Mouse (Mus musculus): ENCODE results near the gene Faf1. TPM values are rescaled to one million over a fixed set of nuclear protein-coding genes. Genes with fewer than 3 reads are reported as not detected.

Faf1 gene
- polyA plus RNA-seq, 1 experiment = 58.8 TPM

DNA sequence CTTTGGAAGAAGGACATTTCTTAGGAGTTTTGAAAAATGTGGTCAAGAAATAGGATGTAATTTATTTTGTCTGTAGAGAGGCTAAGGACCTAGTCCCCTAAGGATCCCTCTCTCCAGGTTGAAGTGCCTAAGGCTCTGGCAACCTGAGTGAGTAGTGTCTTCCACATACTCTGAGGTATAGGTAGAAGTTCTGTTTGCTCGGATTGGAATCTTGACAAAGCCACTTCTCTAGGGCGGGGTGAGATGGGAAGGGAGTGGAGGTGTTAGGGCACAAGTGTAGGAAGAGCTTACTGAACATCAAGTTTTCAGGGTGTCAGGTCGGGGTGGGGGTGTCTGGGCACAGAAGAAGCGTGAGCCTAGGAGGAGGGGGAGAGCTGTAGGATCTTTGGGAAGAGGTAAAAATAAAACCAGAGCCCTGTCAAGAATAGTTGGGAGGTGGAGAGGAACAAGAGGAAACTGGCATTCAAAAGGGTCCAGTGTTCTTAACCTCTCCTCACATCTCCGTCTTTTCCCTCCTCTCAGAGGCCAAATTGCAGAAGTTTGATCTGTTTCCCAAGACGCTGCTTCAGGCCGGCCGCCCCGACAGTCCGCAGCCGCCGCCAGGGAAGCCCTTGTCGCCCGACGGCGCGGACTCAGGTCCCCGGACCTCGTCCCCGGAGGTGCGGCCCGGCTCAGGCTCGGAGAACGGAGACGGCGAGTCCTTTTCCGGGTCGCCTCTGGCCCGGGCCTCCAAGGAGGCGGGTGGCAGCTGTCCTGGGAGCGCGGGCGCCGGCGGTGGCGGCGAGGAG, 304.9 kb downstream of the Faf1 start:
- no peak overlapping the region for H3K4me3 ChIP-seq (ENCODE audit: insufficient read depth, low read length)
- H3K27ac ChIP-seq (ENCODE audit: insufficient read depth, low read length) = no peak overlapping the region
- H3K4me1 ChIP-seq (ENCODE audit: control insufficient read depth, insufficient read depth, low read length) = no peaks in the 10 kb centered on the region
- no peak for TF ChIP-seq CTCF (IDR thresholded peaks at IDR 0.05; ENCODE audit: borderline replicate concordance, insufficient read depth, low read length)
- no peak for TF ChIP-seq POLR2A (IDR thresholded peaks at IDR 0.05; ENCODE audit: low read depth, low read length)

DNA sequence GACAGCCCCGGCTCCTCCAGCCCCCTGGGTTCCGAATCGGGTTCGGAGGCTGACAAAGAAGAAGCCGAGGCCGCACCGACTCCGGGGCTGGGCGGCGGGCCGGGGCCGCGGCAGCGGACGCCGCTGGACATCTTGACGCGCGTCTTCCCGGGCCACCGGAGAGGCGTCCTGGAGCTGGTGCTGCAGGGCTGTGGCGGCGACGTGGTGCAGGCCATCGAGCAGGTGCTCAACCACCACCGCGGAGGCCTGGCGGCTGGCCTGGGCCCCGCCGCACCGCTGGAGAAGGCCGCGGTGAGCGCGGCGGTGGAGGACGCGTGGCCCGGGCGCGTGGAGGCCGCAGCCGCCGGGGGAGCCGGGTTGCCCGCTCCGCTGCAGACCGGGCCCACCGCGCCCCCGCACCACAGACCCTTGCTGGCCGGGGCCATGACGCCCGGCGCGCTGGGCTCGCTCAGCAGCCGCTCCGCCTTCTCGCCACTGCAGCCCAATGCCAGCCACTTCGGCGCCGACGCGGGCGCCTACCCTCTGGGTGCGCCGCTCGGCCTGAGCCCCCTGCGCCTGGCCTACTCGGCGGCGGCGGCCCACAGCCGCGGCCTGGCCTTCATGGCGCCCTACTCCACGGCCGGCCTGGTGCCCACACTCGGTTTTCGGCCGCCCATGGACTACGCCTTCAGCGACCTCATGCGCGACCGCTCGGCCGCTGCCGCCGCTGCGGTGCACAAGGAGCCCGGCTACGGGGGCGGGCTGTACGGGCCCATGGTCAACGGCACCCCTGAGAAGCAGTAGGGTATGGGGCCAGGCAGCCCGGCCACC, 305.7 kb downstream of the Faf1 start:
- Histone ChIP-seq H3K27ac (ENCODE audit: insufficient read depth, low read length) (no peak overlapping the region), H3K4me1 (ENCODE audit: control insufficient read depth, insufficient read depth, low read length) (no peaks in the 10 kb centered on the region), H3K4me3 (ENCODE audit: insufficient read depth, low read length) (no peak overlapping the region)
- no peak for TF ChIP-seq CTCF (IDR thresholded peaks at IDR 0.05; ENCODE audit: borderline replicate concordance, insufficient read depth, low read length)
- TF ChIP-seq POLR2A (IDR thresholded peaks at IDR 0.05; ENCODE audit: low read depth, low read length) = no peak

DNA sequence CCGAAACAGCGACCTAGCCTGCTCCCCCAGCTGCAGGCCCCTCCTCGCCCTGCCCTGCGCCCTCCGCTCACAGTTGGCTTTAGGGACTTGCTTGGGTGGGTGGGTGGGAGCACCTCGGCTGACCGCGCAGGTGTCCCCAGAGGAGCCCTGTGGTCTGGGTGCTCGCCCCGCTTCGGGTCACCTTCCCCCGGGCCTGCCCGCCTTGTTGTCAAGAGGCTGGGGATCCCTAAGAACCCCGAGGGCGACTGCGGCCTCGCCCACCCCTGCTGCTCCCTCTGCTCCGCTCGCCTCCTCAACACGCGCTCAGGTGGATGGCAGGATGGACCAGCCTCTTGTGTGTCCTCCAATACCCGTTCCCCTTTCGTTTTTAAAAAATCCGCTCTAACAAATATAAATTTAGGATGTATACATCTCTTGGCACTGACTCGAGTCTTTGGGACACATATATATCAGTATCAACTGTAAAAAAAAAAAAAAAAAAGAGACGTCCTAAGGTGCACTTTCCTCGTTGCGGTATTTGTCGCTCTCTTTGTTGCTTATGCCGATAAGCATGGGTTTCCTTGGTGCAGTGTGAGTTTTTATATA, 306.4 kb downstream of the Faf1 start:
- H3K27ac ChIP-seq (ENCODE audit: insufficient read depth, low read length) = no peak overlapping the region
- H3K4me1 ChIP-seq (ENCODE audit: control insufficient read depth, insufficient read depth, low read length) = no peaks in the 10 kb centered on the region
- TF ChIP-seq CTCF (IDR thresholded peaks at IDR 0.05; ENCODE audit: borderline replicate concordance, insufficient read depth, low read length) = no peak
- TF ChIP-seq POLR2A (IDR thresholded peaks at IDR 0.05; ENCODE audit: low read depth, low read length) = no peak
- H3K4me3 ChIP-seq (ENCODE audit: insufficient read depth, low read length) = no peak overlapping the region

DNA sequence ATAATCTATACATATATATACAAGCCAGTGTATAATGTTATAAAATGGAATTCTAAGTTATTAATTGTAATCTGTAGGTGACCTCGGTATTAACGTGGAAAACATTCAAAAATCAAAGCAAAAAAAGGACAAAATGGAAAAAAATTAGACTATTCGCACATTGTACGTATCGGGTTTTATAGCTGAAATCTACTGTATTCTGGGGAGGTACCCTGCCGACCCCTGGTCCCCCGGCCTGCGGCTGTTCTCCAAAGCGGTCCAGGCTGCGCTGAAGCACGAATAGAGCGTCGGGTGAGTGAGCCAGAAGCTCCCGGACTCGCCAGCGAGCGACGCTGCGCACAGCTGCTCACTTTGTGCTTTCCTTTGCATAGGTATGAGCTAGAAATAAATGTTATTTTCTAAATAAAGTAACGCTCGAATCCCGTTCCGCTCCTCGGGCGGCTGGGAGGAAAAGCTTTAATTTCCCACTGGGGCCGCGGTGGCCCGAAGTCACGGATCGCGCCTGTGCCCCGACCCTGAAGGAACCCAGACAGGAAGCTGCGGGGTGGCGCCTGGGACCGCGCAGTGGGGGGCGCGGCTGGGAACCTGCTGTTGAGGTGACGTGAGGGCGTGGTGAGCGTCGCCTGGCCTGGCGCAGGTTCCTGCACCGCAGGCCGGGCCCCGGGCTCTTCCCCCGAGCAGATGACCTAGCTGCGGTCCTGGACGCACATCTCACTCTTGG, 307.1 kb downstream of the Faf1 start:
- H3K4me1 ChIP-seq (ENCODE audit: control insufficient read depth, insufficient read depth, low read length) = no peaks in the 10 kb centered on the region
- no peak overlapping the region for H3K4me3 ChIP-seq (ENCODE audit: insufficient read depth, low read length)
- no peak for TF ChIP-seq POLR2A (IDR thresholded peaks at IDR 0.05; ENCODE audit: low read depth, low read length)
- TF ChIP-seq CTCF (IDR thresholded peaks at IDR 0.05; ENCODE audit: borderline replicate concordance, insufficient read depth, low read length) = no peak
- H3K27ac ChIP-seq (ENCODE audit: insufficient read depth, low read length) = no peak overlapping the region

DNA sequence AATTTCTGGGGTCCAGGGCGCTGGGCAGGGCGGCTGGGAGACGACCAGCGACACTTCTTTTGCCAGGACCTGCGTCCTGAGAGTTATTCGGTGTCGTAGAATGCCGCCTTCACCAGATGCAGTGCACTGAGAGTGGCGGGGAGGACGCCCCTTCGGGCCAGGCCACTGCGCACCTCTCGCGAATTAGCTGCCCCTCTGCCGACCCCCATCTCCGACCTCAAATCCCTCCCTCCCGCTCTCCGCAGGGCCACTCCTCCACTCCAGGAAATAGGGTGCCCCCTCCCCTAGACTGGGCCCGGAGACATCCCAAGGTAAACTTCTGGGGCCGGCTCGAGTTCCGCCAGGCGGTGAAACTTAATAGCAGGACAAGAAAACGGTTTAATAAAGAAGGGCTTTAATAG, 307.6 kb downstream of the Faf1 start:
- Histone ChIP-seq H3K4me1 (ENCODE audit: control insufficient read depth, insufficient read depth, low read length) (no peaks in the 10 kb centered on the region), H3K4me3 (ENCODE audit: insufficient read depth, low read length) (no peak overlapping the region), H3K27ac (ENCODE audit: insufficient read depth, low read length) (no peak overlapping the region)
- TF ChIP-seq POLR2A (IDR thresholded peaks at IDR 0.05; ENCODE audit: low read depth, low read length) = no peak
- TF ChIP-seq CTCF (IDR thresholded peaks at IDR 0.05; ENCODE audit: borderline replicate concordance, insufficient read depth, low read length) = no peak

DNA sequence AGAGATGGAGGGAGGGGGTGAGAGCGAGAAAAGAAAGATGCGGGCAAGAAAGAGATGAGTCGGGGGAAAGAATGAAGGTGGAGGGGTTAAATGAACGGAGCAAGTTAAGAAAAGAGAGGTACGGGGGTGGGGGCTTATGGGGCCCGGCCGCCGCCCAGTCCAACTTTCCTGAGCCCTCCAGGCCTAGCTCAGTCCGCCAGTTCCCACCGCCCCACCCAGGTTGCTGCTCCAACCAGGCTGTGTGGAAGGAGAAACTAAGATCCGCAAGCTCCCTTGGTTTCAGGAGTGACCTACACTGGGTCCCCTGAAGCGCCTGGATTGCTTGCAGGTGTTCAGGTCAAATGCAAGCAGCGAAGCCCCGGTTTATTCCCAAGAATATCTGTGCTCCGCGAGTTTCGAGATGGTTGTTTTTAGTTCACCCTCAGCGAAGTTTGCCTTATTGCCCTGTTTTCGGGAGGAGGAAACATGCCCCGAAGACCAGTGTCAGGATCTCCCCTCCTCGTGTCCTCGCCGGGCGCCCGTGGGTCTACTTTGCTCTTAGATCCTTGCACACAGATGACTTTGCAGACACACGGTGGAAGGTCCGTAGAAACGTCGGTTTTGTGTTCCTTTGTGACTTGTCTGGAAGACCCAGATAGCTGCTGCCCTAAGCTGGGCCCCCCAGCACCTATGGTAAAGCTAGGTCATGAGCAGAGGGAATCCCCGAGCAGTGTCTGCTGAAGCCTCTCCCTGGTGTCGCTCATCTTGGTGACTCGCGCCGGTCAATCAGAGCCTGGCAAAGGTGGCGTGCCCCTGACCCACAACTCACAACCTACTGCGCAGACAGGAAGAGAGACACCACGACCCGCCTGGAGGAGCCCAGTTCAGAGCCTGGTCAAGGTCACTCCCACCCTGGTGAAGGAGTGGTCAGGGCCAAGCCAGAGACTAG, 308.4 kb downstream of the Faf1 start:
- no peak overlapping the region for H3K27ac ChIP-seq (ENCODE audit: insufficient read depth, low read length)
- H3K4me1 ChIP-seq (ENCODE audit: control insufficient read depth, insufficient read depth, low read length) = no peaks in the 10 kb centered on the region
- no peak overlapping the region for H3K4me3 ChIP-seq (ENCODE audit: insufficient read depth, low read length)
- TF ChIP-seq POLR2A (IDR thresholded peaks at IDR 0.05; ENCODE audit: low read depth, low read length) (no peak), CTCF (IDR thresholded peaks at IDR 0.05; ENCODE audit: borderline replicate concordance, insufficient read depth, low read length) (no peak)

DNA sequence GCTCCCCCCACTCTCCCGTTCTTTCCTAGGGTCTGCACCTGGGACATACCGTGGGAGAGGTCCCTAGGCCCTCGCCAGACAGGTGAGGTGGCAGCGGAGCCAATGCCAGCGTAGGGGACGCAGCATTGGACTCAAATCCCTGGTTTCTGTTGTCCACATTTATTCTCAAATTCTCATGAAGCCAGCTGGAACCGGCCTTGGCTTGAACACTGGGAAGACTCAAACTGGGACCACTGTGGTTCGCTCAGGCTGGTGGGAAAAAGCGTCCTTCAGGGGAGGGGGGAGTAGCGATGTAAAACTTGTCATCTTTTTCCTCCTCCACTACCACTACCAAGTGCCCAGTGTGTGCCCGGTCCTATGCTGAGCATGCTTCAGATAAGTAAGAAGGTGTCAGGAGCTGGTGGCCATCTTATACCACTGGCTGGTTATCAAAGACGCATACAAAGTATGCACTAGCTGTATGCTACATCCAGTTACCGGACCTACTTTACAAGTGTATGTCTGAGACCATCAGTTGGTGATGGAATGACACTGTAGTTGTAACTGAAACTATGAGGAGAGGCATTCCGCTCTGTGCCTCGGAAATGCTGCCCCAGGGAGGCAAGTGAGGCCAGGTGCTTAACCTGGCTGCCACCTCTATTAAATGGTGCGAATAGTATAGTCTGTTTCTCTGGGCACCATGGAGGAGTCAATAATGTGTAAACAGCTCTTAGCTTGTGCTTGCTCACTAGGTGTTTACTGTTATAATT, 309.2 kb downstream of the Faf1 start:
- no peak overlapping the region for H3K27ac ChIP-seq (ENCODE audit: insufficient read depth, low read length)
- no peak overlapping the region for H3K4me3 ChIP-seq (ENCODE audit: insufficient read depth, low read length)
- TF ChIP-seq CTCF (IDR thresholded peaks at IDR 0.05; ENCODE audit: borderline replicate concordance, insufficient read depth, low read length) (no peak), POLR2A (IDR thresholded peaks at IDR 0.05; ENCODE audit: low read depth, low read length) (no peak)
- H3K4me1 ChIP-seq (ENCODE audit: control insufficient read depth, insufficient read depth, low read length) = no peaks in the 10 kb centered on the region

DNA sequence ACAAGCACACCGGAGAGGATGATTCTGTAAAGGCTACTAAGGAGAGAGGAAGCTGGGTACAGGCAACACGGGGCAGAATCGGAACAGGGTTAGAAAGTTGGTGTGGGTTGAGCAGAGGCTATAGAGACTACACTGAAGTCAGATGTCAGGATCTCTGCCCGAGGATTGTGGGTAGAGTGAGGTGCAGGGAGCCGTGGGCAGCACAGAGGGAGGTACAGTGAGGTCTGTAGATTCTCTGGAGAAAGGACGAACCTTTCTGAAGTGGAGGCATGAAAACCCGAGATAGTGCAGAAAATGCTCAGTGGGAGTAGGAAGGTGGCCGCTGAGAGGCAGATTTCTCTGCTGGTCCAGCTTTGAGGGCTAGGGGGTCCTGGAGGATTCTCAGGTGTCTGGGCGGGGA, 309.9 kb downstream of the Faf1 start:
- H3K27ac ChIP-seq (ENCODE audit: insufficient read depth, low read length) = no peak overlapping the region
- H3K4me3 ChIP-seq (ENCODE audit: insufficient read depth, low read length) = no peak overlapping the region
- TF ChIP-seq POLR2A (IDR thresholded peaks at IDR 0.05; ENCODE audit: low read depth, low read length) (no peak), CTCF (IDR thresholded peaks at IDR 0.05; ENCODE audit: borderline replicate concordance, insufficient read depth, low read length) (no peak)
- H3K4me1 ChIP-seq (ENCODE audit: control insufficient read depth, insufficient read depth, low read length) = no peaks in the 10 kb centered on the region

All from embryonic fibroblast, embryonic 13.5 days (primary cell).